Mouse (Mus musculus): Measurements from ENCODE around the gene Gtf2a1l. TPM values are rescaled to one million over a fixed set of nuclear protein-coding genes. Genes with fewer than 3 reads are reported as not detected.

Gene Gtf2a1l
- not detected in 2 replicates for polyA plus RNA-seq (2012; rRNA removed)

- no peak for DNase-seq
- H3K4me3 ChIP-seq (replicated peaks; ENCODE audit: extremely low read depth, low read depth, low read length) = no peak within 1 kb of the TSS
- H3K4me1 ChIP-seq (ENCODE audit: control insufficient read depth, insufficient read depth, low read length) = no peaks in the 10 kb centered on the region
- no peak for TF ChIP-seq POLR2A (IDR thresholded peaks at IDR 0.05; ENCODE audit: borderline replicate concordance, extremely low read depth, low read depth, low read length)
- 17% methylated on average over 21 of the region's 21 CpGs for WGBS
Measured at GRCm38 (mm10) chr17:88668452-88668851, at the start of gene Gtf2a1l. Gene Gtf2a1l (plus strand): TSS chr17:88668660.

DNA sequence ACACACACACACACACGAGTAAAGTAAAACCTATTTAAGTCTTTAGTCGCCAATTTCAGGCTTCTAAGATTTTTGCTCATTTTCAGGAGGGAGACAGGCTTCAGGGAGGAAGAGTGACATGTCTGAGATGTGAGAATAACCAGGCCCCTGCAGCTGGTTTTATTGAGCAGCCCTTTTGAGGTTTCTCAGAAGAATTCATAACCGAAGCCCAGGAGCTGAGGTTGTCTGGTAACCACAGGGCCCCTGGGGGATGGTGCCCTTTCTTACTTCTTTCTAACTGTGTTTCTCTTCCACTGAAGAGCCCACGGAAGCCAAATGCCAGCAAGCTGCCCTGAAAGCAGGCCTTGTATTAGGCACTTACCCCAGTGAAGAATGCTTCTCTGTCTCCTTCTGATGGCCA, 47.5 kb upstream of the Gtf2a1l start:
- 78% methylated on average over 4 of the region's 4 CpGs for WGBS
- H3K4me3 ChIP-seq (replicated peaks; ENCODE audit: extremely low read depth, low read depth, low read length) = no peak overlapping the region
- TF ChIP-seq POLR2A (IDR thresholded peaks at IDR 0.05; ENCODE audit: borderline replicate concordance, extremely low read depth, low read depth, low read length) = no peak

DNA sequence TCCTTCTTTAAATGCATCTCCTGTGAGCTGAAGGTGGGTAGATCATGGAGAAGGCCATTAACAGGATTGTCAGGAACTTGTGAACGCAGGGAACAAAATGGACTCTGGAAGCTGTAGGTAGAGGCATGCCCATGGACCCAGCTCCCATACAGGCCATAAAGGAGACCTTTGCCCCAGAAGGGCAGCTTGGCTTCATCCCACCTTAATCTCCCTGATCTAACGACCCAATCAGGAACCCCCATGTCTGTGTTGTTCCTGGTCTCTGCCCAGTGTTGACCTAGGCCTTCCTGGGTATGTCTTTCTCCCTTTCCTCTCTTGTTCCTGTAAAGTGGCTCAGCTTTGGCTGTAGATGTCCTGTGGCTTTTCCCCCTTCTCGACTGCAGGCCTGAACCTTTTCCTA, 47.1 kb upstream of the Gtf2a1l start:
- no peak for DNase-seq
- Histone ChIP-seq H3K4me3 (replicated peaks; ENCODE audit: extremely low read depth, low read depth, low read length) (no peak overlapping the region), H3K4me1 (ENCODE audit: control insufficient read depth, insufficient read depth, low read length) (peaks cover 10% of the 10 kb centered on the region)
- 72% methylated on average over 3 of the region's 3 CpGs for WGBS
- TF ChIP-seq POLR2A (IDR thresholded peaks at IDR 0.05; ENCODE audit: borderline replicate concordance, extremely low read depth, low read depth, low read length) (no peak), CTCF (IDR thresholded peaks at IDR 0.05; ENCODE audit: insufficient read depth, low read length) (no peak)

More for the DNA sequence above, 47.5 kb upstream of the Gtf2a1l start:
- H3K4me1 ChIP-seq (ENCODE audit: control insufficient read depth, insufficient read depth, low read length) = peaks cover 6% of the 10 kb centered on the region
- no peak for DNase-seq

DNA sequence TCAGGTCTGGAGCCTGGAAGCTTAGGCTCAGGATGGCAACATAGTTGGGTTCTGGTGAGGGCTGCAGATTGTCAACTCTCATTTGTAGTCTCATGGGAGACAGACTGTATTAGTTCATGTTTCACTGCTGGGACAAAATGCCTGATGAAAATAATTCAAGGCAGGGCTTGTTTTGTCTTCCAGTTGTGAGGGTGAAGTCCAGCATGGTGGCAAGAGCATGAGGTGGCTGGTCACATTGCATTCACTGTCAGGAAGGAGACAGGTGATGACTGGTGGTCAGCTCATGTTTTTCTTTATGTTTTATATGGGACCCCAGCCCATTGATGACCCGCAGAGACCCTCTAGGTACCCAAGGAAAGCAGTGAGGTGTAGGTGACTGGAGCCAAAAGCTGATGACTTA, 45.7 kb upstream of the Gtf2a1l start:
- 94% methylated on average over 1 of the region's 1 CpGs for WGBS
- peaks cover 22% of the 10 kb centered on the region for H3K4me1 ChIP-seq (ENCODE audit: control insufficient read depth, insufficient read depth, low read length)
- no peak overlapping the region for H3K4me3 ChIP-seq (replicated peaks; ENCODE audit: extremely low read depth, low read depth, low read length)
- TF ChIP-seq POLR2A (IDR thresholded peaks at IDR 0.05; ENCODE audit: borderline replicate concordance, extremely low read depth, low read depth, low read length) (no peak), CTCF (IDR thresholded peaks at IDR 0.05; ENCODE audit: insufficient read depth, low read length) (no peak)
- no peak for DNase-seq

DNA sequence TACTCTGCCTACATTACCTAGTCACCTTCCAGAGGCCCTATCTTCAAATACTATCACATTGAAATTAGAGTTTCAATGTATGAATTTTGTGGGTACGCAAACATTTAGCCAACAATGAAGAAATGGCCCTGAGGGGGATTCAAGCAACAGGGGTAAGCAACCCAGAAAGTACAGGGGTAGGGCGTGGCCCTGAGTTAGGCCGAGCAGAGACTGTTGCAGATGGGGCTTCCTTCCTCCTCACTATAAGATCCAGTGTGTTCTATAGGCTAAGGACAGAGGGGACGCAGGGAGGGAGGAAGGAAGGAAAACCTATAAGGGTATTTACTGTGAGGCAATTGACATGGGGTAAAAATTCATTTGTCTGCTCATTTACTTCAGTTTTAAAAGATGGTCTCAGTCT, 44.1 kb upstream of the Gtf2a1l start:
- DNase-seq = no peak
- TF ChIP-seq CTCF (IDR thresholded peaks at IDR 0.05; ENCODE audit: insufficient read depth, low read length) (no peak), POLR2A (IDR thresholded peaks at IDR 0.05; ENCODE audit: borderline replicate concordance, extremely low read depth, low read depth, low read length) (no peak)
- H3K4me1 ChIP-seq (ENCODE audit: control insufficient read depth, insufficient read depth, low read length) = peaks cover 31% of the 10 kb centered on the region
- no peak overlapping the region for H3K4me3 ChIP-seq (replicated peaks; ENCODE audit: extremely low read depth, low read depth, low read length)
- WGBS = 70% methylated on average over 4 of the region's 4 CpGs

DNA sequence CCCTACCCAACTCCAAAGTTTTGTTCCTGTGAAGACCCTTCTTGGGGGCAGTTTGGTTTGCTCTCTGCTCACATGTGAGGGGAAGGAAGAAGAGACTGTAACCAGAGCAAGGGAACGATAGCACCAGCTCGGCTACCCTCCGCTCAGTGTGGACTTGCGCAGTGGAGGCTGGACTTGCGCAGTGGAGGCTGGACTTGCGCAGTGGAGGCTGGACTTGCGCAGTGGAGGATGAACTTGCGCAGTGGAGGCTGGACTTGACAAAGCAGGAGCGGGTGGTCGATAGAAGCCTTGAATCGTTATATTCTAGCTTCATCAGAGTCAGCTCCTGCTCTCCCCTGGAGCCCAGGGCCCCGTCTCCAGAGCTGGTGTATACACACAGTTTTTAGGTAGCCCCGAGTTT, 43.1 kb upstream of the Gtf2a1l start:
- 90% methylated on average over 13 of the region's 13 CpGs for WGBS
- H3K4me3 ChIP-seq (replicated peaks; ENCODE audit: extremely low read depth, low read depth, low read length) = no peak overlapping the region
- no peak for TF ChIP-seq POLR2A (IDR thresholded peaks at IDR 0.05; ENCODE audit: borderline replicate concordance, extremely low read depth, low read depth, low read length)
- no peak for DNase-seq
- H3K4me1 ChIP-seq (ENCODE audit: control insufficient read depth, insufficient read depth, low read length) = peaks cover 38% of the 10 kb centered on the region

DNA sequence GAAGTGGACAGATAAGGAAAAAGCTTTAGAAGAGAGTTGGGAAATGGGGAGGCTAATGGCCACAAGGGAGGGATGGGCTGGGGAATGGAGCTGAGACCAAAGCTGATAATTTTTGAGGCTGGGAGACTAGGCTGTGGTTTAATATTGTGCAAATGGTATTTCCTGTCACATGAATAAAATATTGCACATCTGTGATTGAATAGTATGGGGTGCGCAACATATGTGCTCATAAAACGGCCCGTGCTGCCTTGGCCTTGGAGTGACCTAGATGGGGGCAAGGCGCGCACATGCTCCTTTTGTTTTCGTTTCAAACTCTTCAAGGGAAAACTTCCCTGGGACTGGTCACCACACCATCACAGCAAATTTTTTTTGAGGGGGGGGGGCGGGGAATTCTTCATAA, 42.5 kb upstream of the Gtf2a1l start:
- peaks cover 39% of the 10 kb centered on the region for H3K4me1 ChIP-seq (ENCODE audit: control insufficient read depth, insufficient read depth, low read length)
- no peak overlapping the region for H3K4me3 ChIP-seq (replicated peaks; ENCODE audit: extremely low read depth, low read depth, low read length)
- DNase-seq = no peak
- no peak for TF ChIP-seq POLR2A (IDR thresholded peaks at IDR 0.05; ENCODE audit: borderline replicate concordance, extremely low read depth, low read depth, low read length)
- TF ChIP-seq CTCF (IDR thresholded peaks at IDR 0.05; ENCODE audit: insufficient read depth, low read length) = no peak
- WGBS = 45% methylated on average over 7 of the region's 7 CpGs

GRCm38 (mm10) chr17:88626347-88626811, 42.1 kb upstream of the Gtf2a1l start:
- no peak for DNase-seq
- no peak overlapping the region for H3K4me3 ChIP-seq (replicated peaks; ENCODE audit: extremely low read depth, low read depth, low read length)

GRCm38 (mm10) chr17:88627150-88627549, 41.3 kb upstream of the Gtf2a1l start:
- DNase-seq = no peak
- Histone ChIP-seq H3K4me3 (replicated peaks; ENCODE audit: extremely low read depth, low read depth, low read length) (no peak overlapping the region), H3K4me1 (ENCODE audit: control insufficient read depth, insufficient read depth, low read length) (peaks cover 44% of the 10 kb centered on the region)
- no peak for TF ChIP-seq CTCF (IDR thresholded peaks at IDR 0.05; ENCODE audit: insufficient read depth, low read length)
- TF ChIP-seq POLR2A (IDR thresholded peaks at IDR 0.05; ENCODE audit: borderline replicate concordance, extremely low read depth, low read depth, low read length) = no peak
- WGBS = 18% methylated on average over 7 of the region's 7 CpGs

More at GRCm38 (mm10) chr17:88626347-88626811, 42.1 kb upstream of the Gtf2a1l start:
- no peak for TF ChIP-seq CTCF (IDR thresholded peaks at IDR 0.05; ENCODE audit: insufficient read depth, low read length)
- TF ChIP-seq POLR2A (IDR thresholded peaks at IDR 0.05; ENCODE audit: borderline replicate concordance, extremely low read depth, low read depth, low read length) = no peak
- WGBS = 30% methylated on average over 7 of the region's 7 CpGs
- peaks cover 41% of the 10 kb centered on the region for H3K4me1 ChIP-seq (ENCODE audit: control insufficient read depth, insufficient read depth, low read length)

DNA sequence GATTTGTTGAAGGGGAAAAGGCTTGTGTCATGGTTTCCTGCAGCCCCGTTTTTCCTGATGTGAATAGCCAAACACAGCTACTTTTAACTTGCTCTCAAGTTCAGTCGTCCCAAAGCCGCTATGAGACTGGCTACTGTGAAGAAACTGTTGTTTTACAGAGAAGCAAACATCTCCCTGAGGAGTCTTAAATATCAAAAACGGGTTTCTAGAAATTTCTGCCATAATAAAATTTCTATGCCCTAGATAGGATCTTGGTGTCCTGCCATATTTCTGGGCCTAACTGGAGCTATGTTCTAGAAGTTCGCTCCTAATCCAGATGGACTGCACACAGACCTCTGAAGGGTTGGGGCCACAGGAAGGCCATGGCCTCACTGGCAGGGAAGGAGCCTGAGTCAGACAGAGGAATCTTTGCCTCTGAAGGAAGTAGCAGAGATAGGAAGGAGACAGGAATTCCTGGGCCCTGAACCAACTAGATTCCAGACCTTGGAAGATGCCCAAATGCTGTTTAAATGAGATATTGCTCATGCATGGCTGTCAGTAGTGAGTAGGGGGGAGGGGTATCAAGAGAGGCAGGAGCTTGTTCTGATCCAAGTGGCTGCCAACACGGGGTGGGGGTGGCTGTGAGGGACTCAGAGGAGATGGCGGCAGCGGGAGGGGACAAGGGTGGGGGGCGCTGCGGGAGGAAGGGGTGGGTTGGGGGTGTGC, 39.6 kb upstream of the Gtf2a1l start:
- H3K4me3 ChIP-seq (replicated peaks; ENCODE audit: extremely low read depth, low read depth, low read length) = no peak overlapping the region
- peaks cover 50% of the 10 kb centered on the region for H3K4me1 ChIP-seq (ENCODE audit: control insufficient read depth, insufficient read depth, low read length)
- peak; percentile 40 for DNase-seq
- TF ChIP-seq CTCF (IDR thresholded peaks at IDR 0.05; ENCODE audit: insufficient read depth, low read length) = no peak
- TF ChIP-seq POLR2A (IDR thresholded peaks at IDR 0.05; ENCODE audit: borderline replicate concordance, extremely low read depth, low read depth, low read length) = peak; percentile 43; the same call in 1 of the 2 replicates
- WGBS = 15% methylated on average over 10 of the region's 10 CpGs
